Mouse (Mus musculus) left cerebral cortex, adult 9 months (tissue): Measurements from ENCODE around the gene B3galt1.

Source experiments
- DNase-seq, 2 experiments: peaks; one replicate each; pipeline ENCODE4 v3.0.0; 2022; ENCODE audit warnings: low spot score in 2 of 2

The B3galt1 gene

DNA sequence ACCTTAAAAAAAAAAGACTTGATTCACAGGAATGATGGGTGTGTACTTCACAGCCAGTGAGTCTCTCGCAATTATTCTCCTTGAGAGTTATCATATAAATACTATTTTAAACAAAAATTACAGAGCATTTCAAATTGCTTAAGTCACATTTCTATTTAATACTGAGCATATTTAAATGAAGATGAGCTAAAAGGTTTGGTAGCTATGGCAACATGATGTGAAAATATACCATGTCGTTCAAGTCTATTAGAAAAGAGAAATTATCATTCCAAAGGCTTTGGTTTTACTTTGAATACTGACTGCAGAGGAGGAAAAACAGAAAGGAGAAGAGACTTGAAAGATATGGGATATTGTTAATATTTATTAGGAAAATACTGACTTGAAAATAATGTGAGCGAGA is 366.3 kb downstream of the B3galt1 start:
- no peak for DNase-seq

DNA sequence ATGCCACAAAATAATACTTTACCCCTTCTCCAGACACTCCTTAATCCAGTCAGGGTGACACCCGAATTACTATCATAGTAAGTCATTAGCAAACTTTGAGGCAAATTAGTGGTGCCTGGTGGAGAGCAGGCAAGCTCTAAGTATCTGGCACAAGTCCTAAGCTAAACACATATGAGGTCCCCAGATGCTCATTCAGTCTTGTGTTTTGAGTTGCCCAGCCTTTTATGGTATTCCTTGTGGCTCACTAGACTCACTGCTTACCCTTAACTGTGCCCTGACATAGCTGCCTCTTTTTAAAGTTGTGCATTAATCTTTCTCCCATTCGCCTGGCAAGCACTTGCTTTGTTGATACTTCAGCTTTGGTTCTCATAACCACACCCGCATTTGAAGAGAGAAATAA is 382.7 kb downstream of the B3galt1 start:
- no peak for DNase-seq

GRCm38 (mm10) chr2:67956182-67956581 is 390.5 kb downstream of the B3galt1 start:
- DNase-seq = no peak

GRCm38 (mm10) chr2:67957561-67957960 is 391.9 kb downstream of the B3galt1 start:
- DNase-seq = no peak

DNA sequence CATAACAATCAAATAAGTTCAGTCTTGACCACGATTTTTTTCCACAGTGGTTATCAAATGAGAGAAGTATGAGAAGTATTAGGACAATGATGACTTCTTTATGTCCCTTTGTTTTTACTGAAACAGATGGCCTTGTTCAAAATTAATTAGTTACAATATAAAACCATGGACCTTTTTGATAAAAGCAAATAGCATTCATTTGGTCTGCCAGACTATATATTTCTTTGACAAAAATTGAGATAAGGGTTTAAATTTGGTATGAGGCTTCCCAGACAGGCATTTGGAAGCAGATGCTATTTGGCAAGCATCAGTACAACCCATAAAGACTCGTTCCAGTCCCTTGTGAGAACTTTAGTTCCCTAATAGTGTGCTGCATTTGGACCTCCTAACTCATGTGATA is 395.0 kb downstream of the B3galt1 start:
- DNase-seq = no peak

- DNase-seq = no peak
These were observed 403.1 kb downstream of the B3galt1 start for GRCm38 (mm10) chr2:67968812-67969211.

GRCm38 (mm10) chr2:67971091-67971490 is 405.4 kb downstream of the B3galt1 start:
- no peak for DNase-seq

GRCm38 (mm10) chr2:67971576-67971975 is 405.9 kb downstream of the B3galt1 start:
- peak; percentile 40 to 75 for DNase-seq

- no peak for DNase-seq
These were observed 410.1 kb downstream of the B3galt1 start for GRCm38 (mm10) chr2:67975764-67976163.

DNA sequence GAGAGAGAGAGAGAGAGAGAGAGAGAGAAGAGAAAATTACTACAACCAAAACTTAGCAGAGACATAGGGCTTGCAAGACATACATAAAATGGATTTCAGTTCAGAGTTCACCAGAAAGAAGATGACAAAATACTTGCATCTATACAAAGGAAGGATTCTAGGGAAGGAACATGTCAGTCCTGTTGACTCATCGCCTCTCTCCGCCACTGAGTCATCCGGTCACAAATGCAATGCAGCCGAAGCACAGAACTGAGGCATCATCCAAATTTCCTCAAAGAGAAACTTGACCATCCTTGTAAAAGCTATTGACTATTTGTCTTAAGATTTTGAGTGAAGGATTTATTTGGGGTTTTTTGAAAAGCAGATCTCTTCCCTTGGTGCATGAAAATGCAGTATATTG is 410.8 kb downstream of the B3galt1 start:
- no peak for DNase-seq

GRCm38 (mm10) chr2:67977620-67978262 is 412.1 kb downstream of the B3galt1 start:
- DNase-seq = no peak

GRCm38 (mm10) chr2:67983563-67983962 is 417.9 kb downstream of the B3galt1 start:
- no peak for DNase-seq

GRCm38 (mm10) chr2:67985133-67985532 is 419.5 kb downstream of the B3galt1 start:
- DNase-seq = no peak

DNA sequence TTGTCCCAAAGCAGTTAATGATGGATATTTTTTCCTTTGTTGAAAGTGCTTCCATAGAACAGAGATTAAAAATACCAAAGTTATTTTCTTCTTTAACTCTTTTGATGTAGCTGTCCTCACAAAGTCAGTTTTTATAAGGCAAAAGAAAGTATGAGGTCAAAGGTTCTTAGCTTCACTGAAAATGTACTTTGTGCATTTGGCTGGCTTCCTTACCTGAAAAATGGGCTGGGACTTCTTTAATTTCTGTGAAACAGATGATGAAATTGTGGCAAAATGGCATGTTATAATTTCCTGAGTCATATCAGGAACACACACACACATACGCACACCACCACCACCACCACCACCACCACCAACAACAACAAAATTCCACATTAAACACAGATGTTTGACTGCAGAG is 427.8 kb downstream of the B3galt1 start:
- DNase-seq = no peak

DNA sequence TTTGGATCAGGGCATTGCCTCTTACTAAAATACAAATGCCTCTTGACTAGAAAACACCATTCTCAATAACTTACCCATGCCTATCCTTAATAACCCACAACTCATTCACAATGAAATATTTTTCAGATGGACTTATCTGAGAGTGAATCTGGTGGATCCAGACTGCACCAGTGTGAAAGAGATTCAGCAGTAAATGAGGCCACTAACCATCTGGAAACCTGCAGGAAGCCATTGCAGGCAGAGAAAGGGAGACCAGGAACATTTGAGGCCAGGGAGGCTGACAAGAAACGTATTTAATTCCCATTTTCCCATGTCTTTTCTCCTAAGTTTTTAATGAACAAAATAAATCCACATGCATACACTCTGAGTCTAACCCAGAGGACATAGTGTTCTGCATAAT is 437.4 kb downstream of the B3galt1 start:
- DNase-seq = no peak

DNA sequence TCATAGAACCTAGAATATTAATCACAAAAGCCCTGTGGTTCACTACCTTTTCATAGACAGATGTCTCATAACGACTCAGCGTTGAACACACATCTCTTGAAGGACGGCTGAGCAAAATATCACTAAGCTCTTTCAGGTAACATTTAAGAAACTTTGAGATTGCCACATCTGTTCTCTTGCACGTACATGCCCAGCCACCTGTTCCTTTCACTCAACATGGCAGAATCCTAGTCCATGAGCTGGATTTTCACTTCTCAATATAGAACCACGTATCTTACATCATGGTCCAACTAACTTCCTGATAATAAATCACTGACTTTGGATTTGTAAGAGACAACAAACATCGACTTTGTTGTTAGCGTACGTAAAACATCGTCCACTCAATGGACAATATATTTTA is 439.5 kb downstream of the B3galt1 start:
- DNase-seq = no peak

GRCm38 (mm10) chr2:68005711-68006110 is 440.0 kb downstream of the B3galt1 start:
- DNase-seq = peak; percentile 19 to 68

DNA sequence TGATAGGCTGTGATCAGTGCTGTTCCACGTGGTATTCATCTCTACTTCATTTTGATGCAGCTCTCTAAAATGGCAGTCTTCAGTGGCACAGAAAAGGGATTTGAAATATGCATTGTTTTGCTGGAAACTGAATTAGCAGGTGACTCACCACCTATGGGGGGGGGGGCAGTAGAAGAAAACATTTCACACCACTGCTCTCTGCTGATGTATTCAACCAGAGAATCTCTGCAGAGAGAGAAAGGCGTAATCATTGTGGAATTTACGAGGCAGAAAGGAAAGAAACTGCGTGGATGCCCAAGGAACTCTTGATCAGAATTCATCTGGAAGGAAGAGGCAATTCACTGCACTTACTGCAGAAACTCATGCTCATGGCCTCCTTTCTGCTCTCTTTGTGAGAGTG is 445.7 kb downstream of the B3galt1 start:
- no peak for DNase-seq

DNA sequence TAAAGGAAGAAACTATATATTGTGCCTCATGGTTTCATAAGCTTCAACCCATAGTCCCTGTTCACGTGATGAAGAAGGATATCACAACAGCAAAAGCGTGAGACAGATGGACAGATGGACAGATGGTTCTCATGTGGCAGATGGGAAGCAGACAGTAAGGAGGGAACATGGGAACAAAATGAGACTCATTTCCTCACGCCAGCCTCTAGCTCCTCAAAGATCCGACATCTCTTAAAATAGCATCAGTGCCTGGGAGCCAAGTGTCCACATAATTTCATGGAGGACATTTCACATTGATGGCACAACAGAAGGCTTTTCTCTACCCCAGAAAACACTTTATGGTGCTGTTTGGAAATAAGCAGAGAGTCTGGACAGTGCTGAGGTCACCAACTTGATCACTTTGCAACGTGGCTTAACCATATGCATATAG is 454.6 kb downstream of the B3galt1 start:
- DNase-seq = peak; percentile 23 to 44

GRCm38 (mm10) chr2:68021541-68022152 is 456.0 kb downstream of the B3galt1 start:
- DNase-seq = no peak

- no peak for DNase-seq
These were observed 463.1 kb downstream of the B3galt1 start for GRCm38 (mm10) chr2:68028811-68029210.

DNA sequence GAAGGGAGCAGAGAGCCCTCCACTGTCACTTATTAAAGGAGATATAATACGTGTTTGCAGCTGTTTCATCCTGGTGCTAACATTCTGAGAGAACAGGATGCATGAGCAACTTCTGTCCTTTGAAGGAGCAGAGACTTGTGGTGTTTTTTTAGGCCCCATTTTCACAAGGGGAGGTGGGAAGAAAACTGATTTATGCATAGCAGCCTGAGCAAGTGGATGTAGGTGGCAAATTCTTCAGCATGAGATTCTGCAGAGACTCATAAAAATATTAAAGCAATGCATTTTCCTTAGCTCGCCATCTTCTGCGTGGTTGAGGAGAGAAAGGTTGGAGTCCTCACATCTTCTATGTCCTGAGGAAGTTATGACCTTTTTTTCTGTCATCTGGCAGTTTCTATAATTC is 469.0 kb downstream of the B3galt1 start:
- DNase-seq = peak; percentile 52 to 55

DNA sequence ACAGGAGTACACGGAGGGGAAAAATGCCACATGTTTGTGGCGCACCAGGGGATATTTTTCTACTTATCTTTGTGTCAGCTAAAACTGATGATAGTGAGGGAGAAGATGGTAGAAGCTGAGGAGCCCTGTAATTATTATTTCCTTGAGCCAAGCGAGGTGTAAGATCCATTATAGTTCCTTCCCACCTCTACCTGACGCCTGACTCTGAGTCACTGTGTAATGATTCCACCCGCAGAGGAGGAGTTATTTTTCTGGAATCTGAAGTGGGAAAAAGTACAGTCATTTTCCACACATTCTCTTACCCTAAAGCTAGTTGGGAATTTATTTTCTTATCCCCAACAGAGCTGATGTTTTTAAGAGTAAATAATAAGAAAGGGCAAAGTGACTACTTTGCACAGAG is 475.1 kb downstream of the B3galt1 start:
- peak; percentile 22 to 28 for DNase-seq

GRCm38 (mm10) chr2:68052481-68052880 is 486.8 kb downstream of the B3galt1 start:
- no peak for DNase-seq
